Mouse (Mus musculus) intestine, postnatal 0 days (tissue): Measurements from ENCODE around the gene Gsk3b. TPM values are rescaled to one million over a fixed set of nuclear protein-coding genes. Genes with fewer than 3 reads are reported as not detected.

Source experiments
- ATAC-seq: fragments of 200-750 bp; cut with Nextera tagmentation; 2 replicates; pipeline ENCODE4 v1.8.0; 2017; ENCODE audit warnings: mild to moderate bottlenecking, moderate TSS enrichment, moderate library complexity
- H3K27ac ChIP-seq: fragments of 300-500 bp; sonication (generic); 2 replicates; pipeline ENCODE4 v1.5.1; 2014; ENCODE audit warnings: mild to moderate bottlenecking, low read depth, low read length, moderate library complexity
- H3K27me3 ChIP-seq: fragments of 300-500 bp; sonication (generic); replicated peaks from 2 replicates; pipeline ENCODE4 v1.6.1; 2014; ENCODE audit warnings: low read length, mixed read lengths; ENCODE audit not compliant: control insufficient read depth, insufficient read depth
- H3K36me3 ChIP-seq: fragments of 300-500 bp; sonication (generic); 2 replicates; pipeline ENCODE4 v1.6.1; 2014; ENCODE audit warnings: mild to moderate bottlenecking, moderate library complexity; ENCODE audit not compliant: control insufficient read depth, insufficient read depth
- H3K4me1 ChIP-seq: fragments of 300-500 bp; sonication (generic); replicated peaks from 2 replicates; pipeline ENCODE4 v1.6.1; 2014; ENCODE audit warnings: antibody characterized with exemption, low read length, mixed read lengths; ENCODE audit not compliant: control insufficient read depth, insufficient read depth
- H3K4me2 ChIP-seq: fragments of 300-500 bp; sonication (generic); replicated peaks from 2 replicates; pipeline ENCODE4 v1.6.1; 2014; ENCODE audit warnings: low read depth, mild to moderate bottlenecking, moderate library complexity
- H3K4me3 ChIP-seq: fragments of 300-500 bp; sonication (generic); 2 replicates; pipeline ENCODE4 v1.5.1; 2014; ENCODE audit warnings: low read depth, low read length
- H3K9ac ChIP-seq: fragments of 300-500 bp; sonication (generic); 2 replicates; pipeline ENCODE4 v1.6.1; 2014; ENCODE audit warnings: mild to moderate bottlenecking, low read depth, low read length
- H3K9me3 ChIP-seq: fragments of 300-500 bp; sonication (generic); 2 replicates; pipeline ENCODE4 v1.6.1; 2016; ENCODE audit warnings: mixed run types; ENCODE audit not compliant: control insufficient read depth
- CTCF ChIP-seq: sonication (generic); IDR thresholded peaks from 2 replicates; pipeline ENCODE4 v1.5.1; 2016; ENCODE audit warnings: low read depth, mild to moderate bottlenecking, control low read depth, antibody characterized with exemption, moderate library complexity
- WGBS: fragments of 180-500 bp; shearing (Covaris S2); extraction: QIAGEN DNeasy Blood & Tissue Kit; methylation state at CpG from one replicate; pipeline ENCODE4 v1.1.7; 2014; 5-methylcytosine and 5-hydroxymethylcytosine counted together
- polyA plus RNA-seq: library from polyadenylated mRNA; unstranded; fragments of >200 nt; fragmentation: Nextera tagmentation; extraction: Ambion mirVana; gene quantifications from 2 replicates; pipeline ENCODE4 v1.2.1, GENCODE M21; 2015

Gene Gsk3b
- polyA plus RNA-seq: 27.0 and 30.4 TPM in 2 replicates

- peak within 1 kb of the TSS; percentile 98 for H3K4me3 ChIP-seq
- no peaks in the 10 kb centered on the region for H3K9me3 ChIP-seq
- WGBS: under 1% methylated on average over 69 of the region's 69 CpGs
- TF ChIP-seq CTCF: no peak
- peak within 1 kb of the TSS; percentile 100 for H3K27ac ChIP-seq
- H3K36me3 ChIP-seq: no peaks in the 10 kb centered on the region
- 0 out of 2 replicates have a peak, but pooled peaks cover 5% of the 10 kb centered on the region for H3K4me1 ChIP-seq
- H3K9ac ChIP-seq: peak within 1 kb of the TSS; percentile 96
- no peaks in the 10 kb centered on the region for H3K27me3 ChIP-seq
- ATAC-seq: peak; percentile 92
- peak within 1 kb of the TSS; percentile 76 for H3K4me2 ChIP-seq
These were observed at the start of gene Gsk3b for GRCm38 (mm10) chr16:38088629-38089446. Gene Gsk3b (plus strand): TSS chr16:38089001.

- ATAC-seq: no peak
These were observed 46.6 kb upstream of the Gsk3b start for GRCm38 (mm10) chr16:38042160-38042559.

GRCm38 (mm10) chr16:38044551-38044950 lies 44.2 kb upstream of the Gsk3b start:
- 84% methylated on average over 5 of the region's 5 CpGs for WGBS

More at GRCm38 (mm10) chr16:38042160-38042559, 46.6 kb upstream of the Gsk3b start:
- Histone ChIP-seq H3K27me3 (no peaks in the 10 kb centered on the region), H3K36me3 (no peaks in the 10 kb centered on the region), H3K4me3 (no peak overlapping the region), H3K9me3 (no peaks in the 10 kb centered on the region), H3K27ac (no peak overlapping the region), H3K4me1 (no peaks in the 10 kb centered on the region), H3K4me2 (no peak overlapping the region), H3K9ac (no peak overlapping the region)
- 94% methylated on average over 1 of the region's 1 CpGs for WGBS
- no peak for TF ChIP-seq CTCF

DNA sequence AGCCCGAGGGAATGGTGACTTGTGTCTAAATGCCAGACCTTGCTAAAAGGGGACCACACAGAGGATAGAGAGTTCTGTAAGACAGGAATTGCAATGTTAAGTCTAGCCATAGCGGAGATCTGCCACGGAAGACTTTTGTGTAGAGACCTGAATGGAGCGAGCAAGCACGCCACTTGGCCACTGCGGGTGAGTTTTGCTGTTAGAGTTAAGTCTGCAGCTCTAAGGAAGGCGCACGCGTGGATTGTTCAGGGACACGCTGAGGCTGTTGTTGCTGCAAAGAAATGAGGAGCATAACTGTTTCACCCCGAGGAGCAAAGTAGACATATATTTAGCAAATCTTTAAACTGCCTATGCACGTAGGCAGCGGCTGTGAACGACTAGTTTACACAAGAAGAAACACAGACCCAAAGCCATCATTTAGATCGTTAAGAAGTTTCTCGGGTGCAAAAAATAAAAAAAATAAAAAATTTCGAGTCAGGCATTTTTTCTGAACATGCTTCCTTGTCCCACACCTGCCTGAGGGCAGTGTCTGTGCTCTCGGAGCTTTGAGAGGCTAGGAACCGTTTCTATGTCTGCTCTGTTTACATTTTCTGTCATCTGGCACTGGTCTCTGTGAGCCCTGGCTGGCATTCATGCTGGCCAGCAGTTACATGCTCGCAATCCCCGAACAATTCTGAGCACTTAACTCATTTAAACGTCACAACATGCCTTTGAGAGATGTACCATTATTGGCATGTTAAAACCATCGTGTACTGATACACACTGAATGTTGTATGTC lies 40.8 kb upstream of the Gsk3b start:
- Histone ChIP-seq H3K27ac (no peak overlapping the region), H3K4me2 (peak overlapping the region; percentile 52), H3K27me3 (no peaks in the 10 kb centered on the region), H3K36me3 (no peaks in the 10 kb centered on the region), H3K4me3 (no peak overlapping the region; the same call in 1 of the 2 replicates), H3K4me1 (0 out of 2 replicates have a peak, but pooled peaks cover 4% of the 10 kb centered on the region), H3K9me3 (no peaks in the 10 kb centered on the region), H3K9ac (no peak overlapping the region)
- 38% methylated on average over 23 of the region's 23 CpGs for WGBS
- no peak for TF ChIP-seq CTCF
- no peak for ATAC-seq

More at GRCm38 (mm10) chr16:38044551-38044950, 44.2 kb upstream of the Gsk3b start:
- Histone ChIP-seq H3K4me1 (0 out of 2 replicates have a peak, but pooled peaks cover 4% of the 10 kb centered on the region), H3K4me2 (no peak overlapping the region), H3K27me3 (no peaks in the 10 kb centered on the region), H3K9me3 (no peaks in the 10 kb centered on the region), H3K27ac (no peak overlapping the region), H3K4me3 (no peak overlapping the region), H3K9ac (no peak overlapping the region), H3K36me3 (no peaks in the 10 kb centered on the region)
- no peak for ATAC-seq
- no peak for TF ChIP-seq CTCF

DNA sequence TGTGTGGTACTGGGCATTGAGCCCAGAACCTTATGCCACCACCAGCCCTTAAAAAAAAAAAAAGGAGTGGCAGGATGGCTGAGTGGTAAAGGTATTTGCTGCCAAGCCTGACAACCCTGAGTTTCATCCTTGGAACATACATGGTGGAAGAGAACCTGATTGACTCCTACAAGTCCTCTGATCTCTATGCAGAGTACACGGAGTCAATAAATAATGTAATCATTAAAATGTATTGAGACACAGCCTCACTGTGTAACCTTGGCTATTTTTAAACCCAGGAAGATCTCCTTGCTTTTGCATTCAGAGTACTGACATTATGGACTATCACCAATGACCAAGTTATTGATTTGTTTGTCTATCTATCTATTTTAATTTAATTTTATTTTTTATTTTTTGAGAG lies 30.9 kb upstream of the Gsk3b start:
- no peak for ATAC-seq

DNA sequence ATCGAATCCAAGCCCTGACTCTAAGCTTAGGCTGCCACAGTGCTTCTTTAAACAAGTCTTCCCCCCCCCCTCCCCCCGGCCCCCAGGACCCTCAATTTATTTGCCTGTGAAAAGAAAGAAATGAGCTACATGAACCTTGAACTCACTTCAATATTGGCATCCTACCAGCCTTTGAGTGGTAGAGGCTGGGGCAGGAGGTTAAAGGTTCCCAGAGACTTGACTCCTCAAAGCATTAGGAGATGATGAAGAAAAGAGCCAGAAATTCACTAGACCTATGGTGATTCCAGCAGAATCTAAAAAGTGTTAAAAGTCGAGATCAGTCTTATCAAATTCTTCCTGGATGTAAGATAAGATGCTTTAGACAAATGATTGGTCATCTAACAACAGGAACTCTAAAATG lies 30.0 kb upstream of the Gsk3b start:
- no peaks in the 10 kb centered on the region for H3K9me3 ChIP-seq
- H3K4me1 ChIP-seq: no peaks in the 10 kb centered on the region
- 72% methylated on average over 3 of the region's 3 CpGs for WGBS
- no peak overlapping the region for H3K4me2 ChIP-seq
- ATAC-seq: no peak
- H3K27ac ChIP-seq: no peak overlapping the region
- TF ChIP-seq CTCF: no peak
- H3K27me3 ChIP-seq: no peaks in the 10 kb centered on the region
- no peaks in the 10 kb centered on the region for H3K36me3 ChIP-seq
- H3K4me3 ChIP-seq: no peak overlapping the region
- H3K9ac ChIP-seq: no peak overlapping the region

More for the DNA sequence above, 30.9 kb upstream of the Gsk3b start:
- Histone ChIP-seq H3K4me2 (no peak overlapping the region), H3K9ac (no peak overlapping the region), H3K4me3 (no peak overlapping the region), H3K4me1 (no peaks in the 10 kb centered on the region), H3K36me3 (no peaks in the 10 kb centered on the region), H3K9me3 (no peaks in the 10 kb centered on the region), H3K27ac (no peak overlapping the region), H3K27me3 (no peaks in the 10 kb centered on the region)
- TF ChIP-seq CTCF: no peak
- 87% methylated on average over 1 of the region's 1 CpGs for WGBS
